Mouse (Mus musculus): Measurements from ENCODE around the gene Nab2. TPM values are rescaled to one million over a fixed set of nuclear protein-coding genes. Genes with fewer than 3 reads are reported as not detected.

The Nab2 gene
- polyA plus RNA-seq, 1 experiment: 4.2 TPM

- Histone ChIP-seq H3K4me3 (ENCODE audit: insufficient read depth, low read depth, low read length) (peak overlapping the region; percentile 85), H3K27ac (replicated peaks; ENCODE audit: low read depth, low read length) (peak overlapping the region; percentile 48), H3K4me1 (ENCODE audit: control insufficient read depth, insufficient read depth, insufficient read length, low read length) (peaks cover 32% of the 10 kb centered on the region)
These were observed 49.1 kb downstream of the Nab2 start for GRCm38 (mm10) chr10:127619119-127619721.

DNA sequence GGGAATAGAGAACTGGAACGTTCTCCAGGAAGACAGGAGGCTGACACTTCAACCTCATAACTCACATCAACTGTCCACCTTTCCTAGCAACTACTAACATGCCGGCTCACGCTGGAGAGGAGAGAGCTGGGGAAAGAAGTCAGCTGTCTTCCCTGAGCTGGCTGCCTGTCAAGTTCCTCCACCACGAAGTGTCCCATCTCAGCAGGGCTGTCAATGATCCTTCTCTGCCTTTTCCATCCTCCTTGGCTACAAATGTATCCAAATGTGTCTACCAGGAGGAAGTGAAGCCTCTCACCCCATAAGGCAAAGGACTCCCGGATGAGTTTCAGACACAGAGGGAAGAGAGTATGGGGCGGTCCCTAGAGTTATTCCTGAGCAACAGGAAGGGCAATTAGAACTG, 50.2 kb downstream of the Nab2 start:
- peak overlapping the region; percentile 48 for H3K27ac ChIP-seq (replicated peaks; ENCODE audit: low read depth, low read length)
- H3K4me1 ChIP-seq (ENCODE audit: control insufficient read depth, insufficient read depth, insufficient read length, low read length): peaks cover 32% of the 10 kb centered on the region
- H3K4me3 ChIP-seq (ENCODE audit: insufficient read depth, low read depth, low read length): peak overlapping the region; percentile 85

DNA sequence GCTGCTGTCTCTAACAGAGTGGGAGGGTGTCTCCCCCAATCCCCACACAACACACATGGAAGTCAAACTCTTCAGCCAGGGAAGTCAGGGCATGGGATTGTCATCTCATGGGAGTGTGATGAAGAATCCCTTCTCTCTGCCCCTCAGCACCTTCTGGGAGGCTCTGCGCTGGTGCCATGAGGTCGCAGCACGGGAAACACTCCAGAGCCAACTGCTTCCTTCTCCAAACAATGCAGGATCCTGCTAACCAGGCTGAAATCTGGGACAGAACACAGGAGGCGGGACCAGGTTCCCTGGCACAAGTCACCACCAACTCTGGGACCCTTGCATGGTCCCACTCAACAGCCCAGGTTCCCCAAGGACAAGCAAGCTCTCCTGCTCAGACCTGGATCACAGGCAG, 51.1 kb downstream of the Nab2 start:
- Histone ChIP-seq H3K4me3 (ENCODE audit: insufficient read depth, low read depth, low read length) (peak overlapping the region; percentile 17; the same call in 1 of the 2 replicates), H3K27ac (replicated peaks; ENCODE audit: low read depth, low read length) (peak overlapping the region; percentile 68), H3K4me1 (ENCODE audit: control insufficient read depth, insufficient read depth, insufficient read length, low read length) (peaks cover 32% of the 10 kb centered on the region)

DNA sequence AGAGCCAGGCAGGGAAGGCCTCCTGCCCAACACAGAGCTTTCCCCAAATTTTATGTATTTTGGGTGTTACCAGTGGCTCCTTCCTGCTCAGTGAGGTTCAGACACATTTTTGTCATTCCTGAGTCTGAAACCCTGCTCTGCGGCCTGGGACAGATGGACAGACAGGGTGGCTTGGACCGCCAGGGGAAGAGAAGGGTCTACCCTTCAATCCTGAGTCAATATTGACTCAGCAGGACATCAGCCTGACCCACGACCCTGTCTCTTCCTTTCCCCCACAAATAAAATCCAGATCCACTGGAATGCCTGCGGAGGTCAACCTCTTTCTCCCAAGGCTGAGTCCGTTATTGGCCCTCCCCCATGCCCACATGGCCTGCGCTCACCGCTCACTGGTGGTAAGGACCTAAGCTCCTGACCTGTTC, 52.1 kb downstream of the Nab2 start:
- H3K4me3 ChIP-seq (ENCODE audit: insufficient read depth, low read depth, low read length): peak overlapping the region; percentile 7; the same call in 1 of the 2 replicates
- peak overlapping the region; percentile 68 for H3K27ac ChIP-seq (replicated peaks; ENCODE audit: low read depth, low read length)
- peaks cover 34% of the 10 kb centered on the region for H3K4me1 ChIP-seq (ENCODE audit: control insufficient read depth, insufficient read depth, insufficient read length, low read length)

DNA sequence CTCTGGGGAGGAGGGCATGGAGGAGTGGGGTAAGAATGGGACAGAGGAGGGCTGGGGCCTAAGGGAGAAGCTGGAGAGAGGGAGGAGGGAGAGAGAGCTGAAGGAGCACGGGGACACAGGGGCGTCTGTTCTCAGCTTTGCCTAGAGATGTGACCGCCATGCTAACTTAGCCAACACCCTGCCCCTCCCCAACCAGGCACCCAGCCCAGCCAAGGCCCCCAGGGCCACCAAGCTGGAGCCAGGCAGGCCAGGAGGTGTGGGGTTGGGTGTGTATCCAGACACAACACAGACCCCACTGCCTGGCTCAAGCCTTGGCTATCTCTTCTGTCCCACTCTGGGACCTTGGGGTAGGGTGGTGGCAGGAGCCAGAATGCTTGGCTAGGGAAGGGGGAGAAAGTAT, 52.8 kb downstream of the Nab2 start:
- H3K4me1 ChIP-seq (ENCODE audit: control insufficient read depth, insufficient read depth, insufficient read length, low read length): peaks cover 34% of the 10 kb centered on the region
- H3K4me3 ChIP-seq (ENCODE audit: insufficient read depth, low read depth, low read length): no peak overlapping the region
- H3K27ac ChIP-seq (replicated peaks; ENCODE audit: low read depth, low read length): peak overlapping the region; percentile 68

- Histone ChIP-seq H3K4me1 (ENCODE audit: control insufficient read depth, insufficient read depth, insufficient read length, low read length) (peaks cover 34% of the 10 kb centered on the region), H3K4me3 (ENCODE audit: insufficient read depth, low read depth, low read length) (no peak overlapping the region), H3K27ac (replicated peaks; ENCODE audit: low read depth, low read length) (peak overlapping the region; percentile 68)
These were observed 53.4 kb downstream of the Nab2 start for GRCm38 (mm10) chr10:127615034-127615374.

GRCm38 (mm10) chr10:127614236-127615033, 53.9 kb downstream of the Nab2 start:
- Histone ChIP-seq H3K4me3 (ENCODE audit: insufficient read depth, low read depth, low read length) (no peak overlapping the region), H3K4me1 (ENCODE audit: control insufficient read depth, insufficient read depth, insufficient read length, low read length) (peaks cover 34% of the 10 kb centered on the region), H3K27ac (replicated peaks; ENCODE audit: low read depth, low read length) (peak overlapping the region; percentile 60)

DNA sequence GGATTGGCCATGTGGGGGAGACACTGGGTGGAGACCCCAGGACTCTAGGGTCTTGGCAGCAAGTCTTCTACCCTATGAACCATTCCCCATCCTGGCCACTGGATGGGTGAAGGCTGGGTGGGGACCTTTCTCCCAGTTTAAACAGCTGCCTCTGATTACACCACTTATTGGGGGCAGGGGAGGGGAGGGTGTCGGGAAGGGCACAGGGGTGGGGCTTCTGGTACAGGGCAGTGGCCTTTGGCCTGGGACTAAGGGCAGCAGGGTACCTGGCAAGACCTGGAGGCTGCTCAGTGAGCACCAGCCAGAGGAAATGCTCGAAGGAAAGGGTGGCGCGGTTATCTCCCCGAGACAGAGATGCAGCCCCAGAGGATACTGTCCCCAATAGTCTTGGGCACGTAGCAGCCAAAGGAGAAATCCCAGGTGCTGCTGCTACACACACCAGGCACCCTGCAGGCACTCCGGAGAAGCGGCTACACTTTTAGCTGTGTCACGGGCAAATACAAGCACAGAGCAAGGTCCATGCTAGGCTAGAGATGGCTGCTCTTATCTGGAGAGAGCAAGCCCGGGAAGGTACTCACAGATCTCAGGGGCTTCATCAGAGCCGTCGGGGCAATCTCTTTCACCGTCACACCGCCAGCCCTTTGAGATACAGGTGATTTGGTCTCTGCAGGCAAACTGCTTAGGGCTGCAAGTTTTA, 56.1 kb downstream of the Nab2 start:
- Histone ChIP-seq H3K27ac (replicated peaks; ENCODE audit: low read depth, low read length) (0 out of 2 replicates have a peak overlapping the region, but pooled peaks have one; percentile 15), H3K4me1 (ENCODE audit: control insufficient read depth, insufficient read depth, insufficient read length, low read length) (peaks cover 23% of the 10 kb centered on the region), H3K4me3 (ENCODE audit: insufficient read depth, low read depth, low read length) (no peak overlapping the region)

Other genes starting within 250 kb of the Nab2 start
- 3.8 and 4.8 TPM in 2 replicates for gene Stac3, start 166.9 kb downstream of the Nab2 start, polyA plus RNA-seq (2012; ENCODE audit: insufficient read depth, insufficient read length, missing spikeins)
- gene Ndufa4l2, start 153.6 kb downstream of the Nab2 start, polyA plus RNA-seq (2012; ENCODE audit: insufficient read depth, insufficient read length, missing spikeins): 13.0 and 14.5 TPM in 2 replicates
- 15.5 and 16.7 TPM in 2 replicates for gene Shmt2, start 146.1 kb downstream of the Nab2 start, polyA plus RNA-seq (2012; ENCODE audit: insufficient read depth, insufficient read length, missing spikeins)
- gene Nxph4, start 134.0 kb downstream of the Nab2 start, polyA plus RNA-seq (2012; ENCODE audit: insufficient read depth, insufficient read length, missing spikeins): not detected in 2 replicates
- gene Lrp1, start 47.4 kb downstream of the Nab2 start, polyA plus RNA-seq (2012; ENCODE audit: insufficient read depth, insufficient read length, missing spikeins): 43.8 and 47.2 TPM in 2 replicates
- gene Stat6, start 25.6 kb downstream of the Nab2 start, polyA plus RNA-seq (2012; ENCODE audit: insufficient read depth, insufficient read length, missing spikeins): 24.7 and 28.8 TPM in 2 replicates
- gene Nemp1, start 1.7 kb downstream of the Nab2 start, polyA plus RNA-seq (2012; ENCODE audit: insufficient read depth, insufficient read length, missing spikeins): 1.0 and 2.5 TPM in 2 replicates
- gene Myo1a, start 36.6 kb upstream of the Nab2 start, polyA plus RNA-seq (2012; ENCODE audit: insufficient read depth, insufficient read length, missing spikeins): not detected in 2 replicates
- not detected in 2 replicates for gene Tac2, start 55.9 kb upstream of the Nab2 start, polyA plus RNA-seq (2012; ENCODE audit: insufficient read depth, insufficient read length, missing spikeins)
- gene Zbtb39, start 71.0 kb upstream of the Nab2 start, polyA plus RNA-seq (2012; ENCODE audit: insufficient read depth, insufficient read length, missing spikeins): 2.7 and 3.3 TPM in 2 replicates
- gene Gpr182, start 83.2 kb upstream of the Nab2 start, polyA plus RNA-seq (2012; ENCODE audit: insufficient read depth, insufficient read length, missing spikeins): 1.5 TPM in 2 replicates
- not detected in 2 replicates for gene Rdh1, start 91.2 kb upstream of the Nab2 start, polyA plus RNA-seq (2012; ENCODE audit: insufficient read depth, insufficient read length, missing spikeins)
- not detected in 2 replicates for gene Rdh16f1, start 91.2 kb upstream of the Nab2 start, polyA plus RNA-seq (2012; ENCODE audit: insufficient read depth, insufficient read length, missing spikeins)
- gene Rdh9, start 107.8 kb upstream of the Nab2 start, polyA plus RNA-seq (2012; ENCODE audit: insufficient read depth, insufficient read length, missing spikeins): not detected in 2 replicates
- 0.52 TPM in 1 of 2 replicates, not detected in the other for gene Rdh16, start 132.6 kb upstream of the Nab2 start, polyA plus RNA-seq (2012; ENCODE audit: insufficient read depth, insufficient read length, missing spikeins)
- not detected in 2 replicates for gene Rdh19, start 181.4 kb upstream of the Nab2 start, polyA plus RNA-seq (2012; ENCODE audit: insufficient read depth, insufficient read length, missing spikeins)
- not detected in 2 replicates for gene Rdh16f2, start 197.9 kb upstream of the Nab2 start, polyA plus RNA-seq (2012; ENCODE audit: insufficient read depth, insufficient read length, missing spikeins)
- 3.7 TPM in 1 of 2 replicates, not detected in the other for gene Rdh7, start 220.2 kb upstream of the Nab2 start, polyA plus RNA-seq (2012; ENCODE audit: insufficient read depth, insufficient read length, missing spikeins)
- not detected in 2 replicates for gene Sdr9c7, start 229.9 kb upstream of the Nab2 start, polyA plus RNA-seq (2012; ENCODE audit: insufficient read depth, insufficient read length, missing spikeins)

Data from brown adipose tissue, adult 24 weeks (tissue).